Comparison of ENCODE assay signal across 22 mouse cellular contexts in genomic region chr5:66983104-66983503, GRCm38 (mm10).
DNase-seq lines count a peak whose midpoint lies in the region; ATAC-seq lines count a peak whose summit lies in the region.
"Had no signal": no experiment of that assay in that cellular context is flagged by ENCODE, and none has a peak within 500 bp of the region (broad histone marks: within the 10 kb centered on the region; RNA-seq: fewer than 3 reads in every experiment).

No protein-coding gene starts in this region.

- no peak for ATAC-seq in embryonic facial prominence, embryonic 11.5 days (replicated peaks; ENCODE audit: insufficient number of reproducible peaks, low FRiP score, low TSS enrichment, low read depth)
- ATAC-seq in limb, embryonic 11.5 days (ENCODE audit: insufficient number of reproducible peaks, low FRiP score, low TSS enrichment, low read depth), result no peak
- ATAC-seq in limb, embryonic 12.5 days (ENCODE audit: insufficient number of reproducible peaks, insufficient read depth, low FRiP score, low TSS enrichment, low read depth), result no peak; the same call in 1 of the 2 replicates
- ATAC-seq: forebrain, embryonic 14.5 days; forebrain, embryonic 16.5 days had no signal

- no peak overlapping the region for H3K4me3 ChIP-seq in embryonic facial prominence, embryonic 11.5 days (ENCODE audit: low read depth, low read length)
- H3K4me3 ChIP-seq in embryonic facial prominence, embryonic 10.5 days, result no peak overlapping the region
- H3K4me3 ChIP-seq in limb, embryonic 11.5 days (ENCODE audit: low read depth, low read length), result no peak overlapping the region
- no peak overlapping the region for H3K4me3 ChIP-seq in limb, embryonic 10.5 days
- no peak overlapping the region for H3K4me3 ChIP-seq in limb, embryonic 12.5 days (replicated peaks)
- H3K4me3 ChIP-seq: embryonic facial prominence, embryonic 13.5 days; embryonic facial prominence, embryonic 15.5 days; erythroblast, embryonic 14.5 days; forebrain, embryonic 10.5 days; forebrain, embryonic 12.5 days had no signal

- WGBS in embryonic facial prominence, embryonic 11.5 days, result 53% methylated on average over 5 of the region's 5 CpGs
- 69% methylated on average over 5 of the region's 5 CpGs for WGBS in embryonic facial prominence, embryonic 10.5 days
- 27% methylated on average over 5 of the region's 5 CpGs for WGBS in limb, embryonic 11.5 days
- WGBS in limb, embryonic 10.5 days, result 37% methylated on average over 5 of the region's 5 CpGs
- WGBS in limb, embryonic 12.5 days, result 23% methylated on average over 5 of the region's 5 CpGs

- no peaks in the 10 kb centered on the region for H3K4me1 ChIP-seq in embryonic facial prominence, embryonic 11.5 days (ENCODE audit: control insufficient read depth, insufficient read depth, low read length)
- H3K4me1 ChIP-seq in embryonic facial prominence, embryonic 10.5 days, result peaks cover 29% of the 10 kb centered on the region
- peaks cover 21% of the 10 kb centered on the region for H3K4me1 ChIP-seq in limb, embryonic 11.5 days (ENCODE audit: control insufficient read depth, insufficient read depth, low read length)
- peaks cover 32% of the 10 kb centered on the region for H3K4me1 ChIP-seq in limb, embryonic 10.5 days
- H3K4me1 ChIP-seq in limb, embryonic 12.5 days (replicated peaks), result peaks cover 18% of the 10 kb centered on the region

- no peaks in the 10 kb centered on the region for H3K9me3 ChIP-seq in embryonic facial prominence, embryonic 11.5 days (replicated peaks; ENCODE audit: control insufficient read depth, low read length)
- H3K9me3 ChIP-seq in embryonic facial prominence, embryonic 10.5 days, result no peaks in the 10 kb centered on the region
- H3K9me3 ChIP-seq in limb, embryonic 11.5 days (ENCODE audit: control insufficient read depth, low read length), result no peaks in the 10 kb centered on the region
- H3K9me3 ChIP-seq in limb, embryonic 10.5 days (replicated peaks), result no peaks in the 10 kb centered on the region
- H3K9me3 ChIP-seq in limb, embryonic 12.5 days, result no peaks in the 10 kb centered on the region
- H3K9me3 ChIP-seq: embryonic facial prominence, embryonic 13.5 days; embryonic facial prominence, embryonic 15.5 days; forebrain, embryonic 10.5 days; forebrain, embryonic 12.5 days had no signal

- peak; percentile 71 for DNase-seq in embryonic facial prominence, embryonic 11.5 days (ENCODE audit: low spot score)
- DNase-seq in embryonic facial prominence, embryonic 10.5 days (ENCODE audit: low spot score), result no peak
- DNase-seq in limb, embryonic 11.5 days (ENCODE audit: low spot score), result no peak
- no peak for DNase-seq in limb, embryonic 10.5 days (ENCODE audit: low spot score)
- DNase-seq in layer of hippocampus, postnatal 36 days, result no peak
- DNase-seq: adrenal gland, adult 2 months; adrenal gland, postnatal 10 days; adrenal gland, postnatal 25 days; cerebellum, adult 11 months; cerebellum, adult 18-20 months; cerebellum, adult 8-10 months; cerebellum, adult 9-11 months; cerebellum, postnatal 14 days; cerebellum, postnatal 36 days had no signal

- no peak overlapping the region for H3K4me2 ChIP-seq in embryonic facial prominence, embryonic 11.5 days (ENCODE audit: low read depth, low read length)
- H3K4me2 ChIP-seq in limb, embryonic 11.5 days (ENCODE audit: low read depth, severe bottlenecking), result no peak overlapping the region
- H3K4me2 ChIP-seq in limb, embryonic 12.5 days, result no peak overlapping the region
- H3K4me2 ChIP-seq: embryonic facial prominence, embryonic 13.5 days; embryonic facial prominence, embryonic 15.5 days; forebrain, embryonic 12.5 days had no signal

- no peaks in the 10 kb centered on the region for H3K27me3 ChIP-seq in embryonic facial prominence, embryonic 11.5 days (ENCODE audit: control insufficient read depth, insufficient read depth, low read length)
- no peaks in the 10 kb centered on the region for H3K27me3 ChIP-seq in embryonic facial prominence, embryonic 10.5 days (replicated peaks; ENCODE audit: low read depth, poor library complexity, severe bottlenecking)
- no peaks in the 10 kb centered on the region for H3K27me3 ChIP-seq in limb, embryonic 11.5 days (ENCODE audit: control insufficient read depth, insufficient read depth, low read length)
- no peaks in the 10 kb centered on the region for H3K27me3 ChIP-seq in limb, embryonic 10.5 days (ENCODE audit: low read depth, poor library complexity, severe bottlenecking)
- no peaks in the 10 kb centered on the region for H3K27me3 ChIP-seq in limb, embryonic 12.5 days
- H3K27me3 ChIP-seq: embryonic facial prominence, embryonic 13.5 days; embryonic facial prominence, embryonic 15.5 days; forebrain, embryonic 12.5 days had no signal

- H3K36me3 ChIP-seq in embryonic facial prominence, embryonic 11.5 days (replicated peaks; ENCODE audit: control insufficient read depth, insufficient read depth, low read depth, low read length), result no peaks in the 10 kb centered on the region
- H3K36me3 ChIP-seq in embryonic facial prominence, embryonic 10.5 days (replicated peaks), result peaks cover 50% of the 10 kb centered on the region
- no peaks in the 10 kb centered on the region for H3K36me3 ChIP-seq in limb, embryonic 11.5 days (ENCODE audit: control insufficient read depth, insufficient read depth, low read length)
- H3K36me3 ChIP-seq in limb, embryonic 10.5 days, result peaks cover 14% of the 10 kb centered on the region
- H3K36me3 ChIP-seq in limb, embryonic 12.5 days, result 0 out of 2 replicates have a peak, but pooled peaks cover 3% of the 10 kb centered on the region
- H3K36me3 ChIP-seq: forebrain, embryonic 12.5 days had no signal

- no peak overlapping the region for H3K27ac ChIP-seq in embryonic facial prominence, embryonic 11.5 days (replicated peaks; ENCODE audit: low read depth, low read length)
- no peak overlapping the region for H3K27ac ChIP-seq in embryonic facial prominence, embryonic 10.5 days (replicated peaks)
- H3K27ac ChIP-seq in limb, embryonic 11.5 days (replicated peaks; ENCODE audit: low read depth, low read length), result 0 out of 2 replicates have a peak overlapping the region, but pooled peaks have one; percentile 36
- H3K27ac ChIP-seq in limb, embryonic 10.5 days, result no peak overlapping the region
- H3K27ac ChIP-seq in limb, embryonic 12.5 days, result 0 out of 2 replicates have a peak overlapping the region, but pooled peaks have one; percentile 4
- H3K27ac ChIP-seq: embryonic facial prominence, embryonic 13.5 days; embryonic facial prominence, embryonic 15.5 days; forebrain, embryonic 10.5 days; forebrain, embryonic 12.5 days had no signal

- no peak overlapping the region for H3K9ac ChIP-seq in embryonic facial prominence, embryonic 11.5 days (replicated peaks; ENCODE audit: low read length)
- H3K9ac ChIP-seq in limb, embryonic 11.5 days (ENCODE audit: low read length), result no peak overlapping the region
- no peak overlapping the region for H3K9ac ChIP-seq in limb, embryonic 12.5 days (replicated peaks)
- H3K9ac ChIP-seq: embryonic facial prominence, embryonic 13.5 days; embryonic facial prominence, embryonic 15.5 days; forebrain, embryonic 12.5 days had no signal

Comparison
In these comparisons a context has a peak if more than half of its experiments do, and no peak if none do; other contexts are left out.
1. H3K27ac ChIP-seq: peak in limb, embryonic 11.5 days (single experiment) and limb, embryonic 12.5 days (single experiment); none in embryonic facial prominence, embryonic 11.5 days (single experiment), embryonic facial prominence, embryonic 10.5 days (single experiment) and limb, embryonic 10.5 days (single experiment).